Mouse (Mus musculus) small intestine, adult 2 months (tissue): ENCODE measurements at regions not wholly inside any gene's neighbourhood (a gene's known extent, or its start where the extent isn't known, plus 50 kb on each side); places are given as distances from the start of the nearest gene placed in this dataset.

Experiments
- CTCF ChIP-seq: fragments of 200-500 bp; IDR thresholded peaks from 2 replicates; pipeline ENCODE4 v1.5.1; 2012; ENCODE audit warnings: low read depth, mild to moderate bottlenecking, control low read depth, inconsistent platforms, low read length, moderate library complexity, mixed read lengths; ENCODE audit not compliant: insufficient replicate concordance, insufficient read length; ENCODE audit errors: extremely low read depth
- POLR2A ChIP-seq: fragments of 200-500 bp; IDR thresholded peaks from 2 replicates; pipeline ENCODE4 v1.6.1; 2012; ENCODE audit warnings: low read depth, mild to moderate bottlenecking, control low read depth, inconsistent platforms, low read length, moderate library complexity

GRCm38 (mm10) chr6:52495855-52496254, 144.3 kb downstream of the Hibadh start:
- TF ChIP-seq CTCF (no peak), POLR2A (no peak)
